Mouse (Mus musculus): ENCODE data around the gene Ints14.
A peak's percentile ranks its signal among the peaks of the same experiment; 100 is the strongest.
"Not testable (repeated sequence)": the region's sequence is repeated elsewhere in the genome, so short reads cannot be mapped to it uniquely, and the experiment has no call there.

Gene Ints14

DNA sequence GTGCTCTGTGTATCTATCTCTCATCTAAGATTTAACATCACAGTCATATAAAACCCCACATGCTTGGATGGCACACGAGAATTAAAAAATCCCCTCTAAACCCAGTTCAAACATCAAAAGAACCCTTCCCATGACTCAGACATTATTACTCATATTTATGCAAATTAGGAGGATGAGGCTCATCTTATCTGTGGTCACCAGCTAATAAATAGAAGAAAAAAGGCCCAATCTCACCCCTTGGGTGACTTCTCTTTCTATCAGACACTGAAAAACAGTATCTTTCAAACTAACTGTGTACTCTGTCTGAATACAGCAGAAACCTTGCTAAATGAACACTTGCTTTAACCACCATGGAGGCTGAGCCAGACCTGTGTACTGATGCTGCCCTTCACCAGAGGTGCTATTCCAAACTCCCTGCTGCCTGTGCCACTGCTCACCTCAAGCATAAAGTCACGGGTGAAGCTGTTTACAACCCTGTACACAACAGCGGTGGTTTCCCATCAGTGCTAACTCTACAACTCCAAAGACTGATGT lies 58.0 kb downstream of the Ints14 start:
- no peak for DNase-seq (ENCODE audit: low read depth, low spot score)

DNA sequence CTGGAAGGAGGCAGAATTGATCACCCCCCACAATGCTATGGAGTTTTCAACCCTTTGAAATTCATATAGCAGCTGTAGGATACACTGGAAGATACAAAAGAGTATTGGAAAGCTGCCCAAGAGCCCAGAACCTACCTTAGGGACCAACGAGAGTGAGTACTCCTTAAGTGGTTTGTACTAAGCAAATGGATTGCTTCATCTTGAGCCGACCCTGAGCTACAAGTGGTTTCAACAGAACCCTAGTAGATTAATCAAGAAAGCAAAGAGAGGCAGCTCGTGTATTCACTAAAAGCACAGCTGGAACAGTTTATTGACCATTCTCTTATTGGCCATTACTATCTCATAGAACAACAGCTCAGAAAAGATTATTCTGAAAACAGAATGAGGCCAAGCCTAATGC lies 58.4 kb downstream of the Ints14 start:
- no peak for DNase-seq (ENCODE audit: low read depth, low spot score)

DNA sequence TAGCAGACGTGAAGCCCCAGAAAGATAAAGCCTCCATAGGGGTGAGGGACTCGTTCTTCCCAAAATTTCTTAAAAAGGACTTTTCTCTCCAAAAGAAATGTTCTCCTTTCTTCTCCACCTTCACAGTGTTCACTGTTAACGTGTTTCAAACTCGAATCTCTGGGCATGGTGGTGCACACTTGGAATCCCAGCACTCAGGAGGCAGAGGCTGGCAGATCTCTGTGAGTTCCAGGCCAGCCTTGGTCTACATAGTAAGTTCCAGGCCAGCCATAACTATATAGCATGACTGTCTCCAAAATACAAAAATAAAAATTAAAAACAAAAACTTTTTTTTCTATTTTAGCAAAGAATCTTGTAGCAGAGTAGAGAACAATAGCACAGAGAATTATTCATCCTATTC lies 59.4 kb downstream of the Ints14 start:
- DNase-seq (ENCODE audit: low read depth, low spot score), result no peak

DNA sequence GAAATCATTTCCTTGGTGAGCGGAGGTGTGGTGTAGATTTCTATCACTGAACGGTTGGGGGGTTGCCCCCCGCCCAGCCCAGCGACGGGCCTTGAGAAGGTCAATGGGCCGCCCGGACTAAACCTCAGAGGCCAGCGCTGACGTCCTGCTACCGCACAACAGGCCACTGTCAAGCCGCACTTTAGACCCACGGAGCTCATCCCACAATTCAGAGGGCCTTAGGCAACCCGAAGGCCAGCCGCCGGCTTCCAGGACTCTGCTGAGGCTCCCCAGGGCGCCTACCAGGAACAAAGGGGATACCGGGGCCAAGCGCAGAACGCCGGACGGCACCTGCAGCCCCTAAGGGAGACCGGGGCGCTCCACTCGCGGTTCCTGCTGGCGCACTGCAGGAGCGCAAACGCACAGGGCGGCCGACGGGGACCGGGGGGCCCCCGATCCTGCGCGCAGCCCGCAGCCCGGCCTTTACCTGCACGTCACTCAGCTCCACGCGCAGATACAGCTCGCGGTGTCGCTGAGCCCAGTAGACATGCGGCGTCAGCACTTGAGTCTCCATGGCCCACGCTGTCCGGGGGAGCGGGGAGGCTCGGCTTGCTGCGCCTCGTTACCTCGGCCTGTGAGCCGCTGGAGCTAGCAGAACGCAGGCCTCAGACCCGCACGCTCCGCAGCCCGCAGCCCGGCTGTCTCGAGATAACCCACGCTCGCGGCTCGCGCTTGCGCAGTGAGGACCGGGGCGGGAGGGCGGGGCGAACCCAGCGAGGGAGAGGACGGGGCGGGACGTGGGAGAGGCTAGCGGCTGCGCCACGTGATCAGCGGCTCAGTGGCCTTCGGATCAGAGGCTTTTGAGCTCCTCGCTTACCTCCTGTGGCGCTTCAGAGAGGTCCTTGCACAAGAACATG lies 60.5 kb downstream of the Ints14 start, which contains the start of gene Hacd3:
Hacd3 (minus strand) TSS at position 703 of the 896 bp plus-strand sequence.
- DNase-seq (ENCODE audit: low read depth, low spot score), result peak; percentile 87

DNA sequence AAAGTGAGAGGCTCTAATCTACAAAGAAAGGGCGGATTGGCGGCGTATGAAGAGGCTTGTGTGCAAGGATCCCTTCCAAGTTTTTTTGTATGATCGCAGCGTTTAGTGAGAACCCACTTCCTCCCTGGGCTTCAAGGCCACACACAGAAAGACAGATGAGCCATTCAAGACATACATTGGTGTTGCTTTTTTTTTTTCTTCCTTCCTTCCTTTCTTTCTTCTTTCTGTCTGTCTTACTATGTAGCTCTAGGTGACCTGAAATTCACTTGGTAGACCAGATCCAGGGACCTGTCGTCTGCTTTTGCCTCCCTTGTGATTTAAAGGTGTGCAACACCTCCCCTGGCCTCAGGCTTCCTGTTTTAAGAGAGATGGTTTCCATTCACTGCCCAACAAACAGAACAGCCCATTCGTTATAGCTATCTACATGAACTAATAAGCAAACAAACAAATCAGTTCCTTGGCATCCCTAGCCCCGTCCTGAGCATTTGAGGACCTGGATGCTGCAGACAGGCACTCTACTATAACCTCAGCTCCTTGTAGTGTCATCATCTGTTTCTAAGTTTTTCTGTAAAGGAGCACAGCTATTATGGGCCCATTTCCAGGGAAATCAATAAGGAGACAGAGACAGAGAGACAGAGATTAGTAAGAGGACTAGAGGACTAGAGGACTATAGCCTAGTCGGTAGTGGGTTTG lies 61.3 kb downstream of the Ints14 start:
- DNase-seq (ENCODE audit: low read depth, low spot score), result no peak

DNA sequence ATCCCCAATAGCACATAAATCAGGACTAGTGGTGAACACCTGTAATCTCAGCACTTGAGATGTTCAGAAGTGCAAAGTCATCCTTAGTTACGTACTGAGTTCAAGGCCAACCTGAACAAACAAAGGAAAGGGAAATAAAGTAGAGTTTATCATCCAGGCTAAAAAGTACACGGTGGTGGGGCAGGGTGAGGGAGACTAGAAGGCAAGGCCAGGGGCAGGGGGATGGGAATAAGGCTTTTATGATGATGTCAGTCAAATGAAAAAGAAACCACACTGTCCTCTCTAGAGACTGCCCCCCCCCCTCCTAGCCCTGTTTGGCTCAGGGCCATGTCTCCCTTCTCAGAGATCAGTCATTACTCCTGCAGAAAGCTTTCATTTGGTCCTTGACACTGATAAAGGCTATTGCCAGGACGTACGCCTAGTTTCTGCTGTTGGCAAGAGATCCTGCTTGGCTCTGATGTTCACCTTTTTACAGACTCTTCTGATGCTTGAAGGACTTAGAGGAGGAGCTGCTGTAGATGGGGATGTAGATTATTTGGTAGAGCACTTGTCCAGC lies 62.0 kb downstream of the Ints14 start:
- no peak for DNase-seq (ENCODE audit: low read depth, low spot score)

DNA sequence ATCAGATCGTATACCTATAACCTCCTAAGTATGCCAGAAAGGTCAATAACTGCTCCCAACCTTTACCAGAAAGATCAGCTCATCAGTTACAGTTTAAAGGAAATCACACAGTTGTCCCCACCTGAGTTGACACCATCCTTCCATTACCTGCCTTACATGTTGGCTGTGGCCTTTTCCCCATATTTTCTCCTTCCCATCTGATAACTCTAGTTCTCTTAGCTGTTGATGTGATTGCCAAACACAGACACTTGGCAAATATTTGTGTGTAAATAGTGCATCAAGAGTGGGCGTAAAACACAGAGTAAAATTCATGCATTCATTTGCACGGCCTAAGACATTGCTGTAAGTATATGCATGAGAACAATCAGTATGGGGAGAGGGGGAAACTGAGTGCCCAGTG lies 62.7 kb downstream of the Ints14 start:
- no peak for DNase-seq (ENCODE audit: low read depth, low spot score)

DNA sequence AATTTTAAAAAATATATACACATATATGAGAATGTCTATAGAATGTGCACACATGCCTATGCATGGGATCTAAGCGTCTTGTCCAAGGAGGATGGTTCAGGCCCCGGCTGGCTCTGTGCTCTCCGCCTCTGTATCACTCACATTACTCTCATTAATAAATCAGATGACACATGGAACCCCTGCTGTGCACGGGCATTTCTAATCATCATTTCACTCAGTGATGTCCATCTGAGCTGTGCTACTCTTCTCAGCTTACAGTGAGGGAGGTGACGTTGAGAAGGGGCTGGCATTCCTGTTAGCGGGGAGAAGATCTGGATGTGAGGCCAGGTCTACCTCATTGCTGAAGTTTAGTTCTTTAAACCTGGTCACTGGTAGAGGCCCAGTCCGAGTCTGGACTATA lies 66.5 kb downstream of the Ints14 start:
- no peak for DNase-seq (ENCODE audit: low read depth, low spot score)

DNA sequence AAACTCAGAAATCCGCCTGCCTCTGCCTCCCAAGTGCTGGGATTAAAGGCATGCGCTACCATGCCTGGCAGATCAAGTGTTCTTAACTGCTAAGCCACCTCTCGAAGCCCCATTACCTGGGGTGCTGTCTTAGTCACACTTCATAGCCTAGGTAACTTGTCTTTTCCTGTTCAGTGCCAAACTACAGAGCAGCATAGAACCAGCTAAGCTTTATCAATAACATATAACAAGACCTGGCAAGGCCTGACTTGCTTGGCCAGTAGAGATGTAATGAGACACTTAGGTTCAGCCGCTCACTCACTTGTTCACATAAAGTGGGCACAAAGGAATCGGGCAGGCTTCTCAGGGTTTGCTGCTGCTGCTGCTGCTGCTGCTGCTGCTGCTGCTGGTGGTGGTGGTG lies 67.6 kb downstream of the Ints14 start:
- DNase-seq (ENCODE audit: low read depth, low spot score), result no peak

DNA sequence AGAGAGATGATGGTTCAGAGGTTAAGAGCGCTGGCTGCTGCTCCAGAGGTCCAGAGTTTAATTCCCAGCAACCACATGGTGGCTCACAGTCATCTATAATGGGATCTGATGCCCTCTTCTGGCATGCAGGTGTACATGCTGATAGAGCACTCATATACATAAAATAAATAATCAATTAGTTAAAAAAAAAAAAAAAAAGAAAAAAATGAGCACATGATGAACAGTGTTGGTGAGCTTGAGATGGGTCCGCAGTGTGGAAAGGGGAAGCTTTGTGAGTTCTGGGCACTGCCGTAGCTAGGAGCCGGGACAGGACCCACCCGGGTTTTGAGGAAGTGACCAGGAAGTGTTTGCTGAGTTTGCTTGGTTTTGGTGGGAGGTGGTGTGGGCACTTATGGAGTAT lies 70.7 kb downstream of the Ints14 start:
- DNase-seq (ENCODE audit: low read depth, low spot score), result not testable (repeated sequence)

DNA sequence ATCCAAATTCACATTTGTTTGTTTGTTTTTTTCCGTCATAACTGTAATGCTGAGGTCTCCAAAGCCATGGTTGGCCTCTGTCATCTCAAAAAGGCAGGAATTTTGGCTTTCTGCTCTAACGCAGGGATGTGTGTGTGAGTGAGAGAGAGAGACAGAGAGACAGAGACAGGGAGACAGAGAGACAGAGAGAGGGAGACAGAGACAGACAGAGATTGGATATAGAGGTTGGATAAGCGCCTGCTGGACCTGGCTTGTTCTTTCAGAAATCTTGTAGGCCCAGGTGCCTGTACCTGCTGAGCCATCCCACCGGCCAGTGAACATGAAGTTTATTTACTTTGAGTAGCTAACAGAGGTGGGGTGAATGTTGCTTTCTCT lies 71.2 kb downstream of the Ints14 start:
- DNase-seq (ENCODE audit: low read depth, low spot score), result no peak

DNA sequence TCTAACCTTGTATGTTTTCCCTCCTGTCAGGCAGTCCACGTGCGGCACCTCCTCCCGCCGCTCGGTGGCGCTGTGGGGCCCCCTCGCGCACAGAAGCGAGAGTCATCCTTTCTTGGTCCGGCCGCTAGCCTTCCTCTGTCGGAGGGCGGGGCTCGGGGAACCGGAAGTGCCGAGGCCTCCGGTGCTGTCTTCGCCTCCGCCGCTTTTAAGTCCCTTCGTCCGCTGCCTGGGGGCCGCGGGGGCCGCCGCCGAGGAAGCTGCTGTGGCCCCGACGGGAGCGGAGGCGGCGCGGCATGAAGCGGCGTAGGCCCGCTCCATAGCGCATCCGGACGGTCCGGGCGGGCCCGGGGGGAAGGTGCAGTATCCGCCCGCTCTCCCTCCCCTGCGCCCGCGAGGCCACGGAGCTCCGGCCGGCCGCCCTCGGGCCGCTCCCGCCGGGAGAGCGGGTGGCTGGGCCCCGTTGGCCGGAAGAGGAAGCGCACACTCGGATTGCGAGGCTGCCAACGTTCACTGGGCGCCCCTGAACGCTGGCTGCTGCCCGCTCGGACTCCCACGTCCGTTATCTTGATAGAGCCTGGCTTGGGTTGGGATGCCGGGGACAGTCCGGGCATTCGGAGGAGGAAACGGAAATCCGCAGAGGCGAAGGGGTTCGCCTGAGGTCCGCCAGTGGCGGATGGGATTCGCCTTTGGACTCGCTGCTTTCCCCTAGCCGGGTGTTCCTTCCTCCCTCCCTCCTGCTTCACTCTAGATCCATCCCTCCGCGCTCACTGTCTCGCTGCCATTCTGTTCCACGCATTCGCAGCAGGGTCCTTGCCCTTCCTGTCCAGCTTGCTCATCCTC lies 71.8 kb downstream of the Ints14 start, which contains the start of gene Dpp8:
Dpp8 (plus strand) TSS at position 146 of the 840 bp plus-strand sequence.
- DNase-seq (ENCODE audit: low read depth, low spot score), result peak; percentile 89

DNA sequence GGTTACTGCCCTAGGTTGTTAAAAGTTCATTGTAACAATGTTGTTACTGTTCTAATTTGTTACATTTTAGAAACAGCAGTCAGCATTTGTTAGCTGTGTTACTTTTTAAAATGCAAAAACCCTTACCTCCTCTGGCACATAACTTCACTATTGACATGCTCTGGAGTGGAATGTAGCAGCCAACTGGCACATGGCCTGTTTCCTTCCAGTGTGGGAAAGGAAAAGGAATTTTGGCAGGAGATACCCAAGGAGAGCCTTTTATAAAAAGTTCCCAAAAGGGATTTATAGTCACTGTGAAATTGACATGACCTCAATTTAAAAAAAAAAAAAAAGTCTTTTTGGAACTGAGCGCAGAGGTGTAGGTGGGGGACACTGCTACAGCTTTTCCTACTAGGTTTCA lies 75.8 kb downstream of the Ints14 start:
- no peak for DNase-seq (ENCODE audit: low read depth, low spot score)

Measured in retina, postnatal 7 days (tissue).